Mouse (Mus musculus): ENCODE results near the gene Arl5c.

Arl5c gene

DNA sequence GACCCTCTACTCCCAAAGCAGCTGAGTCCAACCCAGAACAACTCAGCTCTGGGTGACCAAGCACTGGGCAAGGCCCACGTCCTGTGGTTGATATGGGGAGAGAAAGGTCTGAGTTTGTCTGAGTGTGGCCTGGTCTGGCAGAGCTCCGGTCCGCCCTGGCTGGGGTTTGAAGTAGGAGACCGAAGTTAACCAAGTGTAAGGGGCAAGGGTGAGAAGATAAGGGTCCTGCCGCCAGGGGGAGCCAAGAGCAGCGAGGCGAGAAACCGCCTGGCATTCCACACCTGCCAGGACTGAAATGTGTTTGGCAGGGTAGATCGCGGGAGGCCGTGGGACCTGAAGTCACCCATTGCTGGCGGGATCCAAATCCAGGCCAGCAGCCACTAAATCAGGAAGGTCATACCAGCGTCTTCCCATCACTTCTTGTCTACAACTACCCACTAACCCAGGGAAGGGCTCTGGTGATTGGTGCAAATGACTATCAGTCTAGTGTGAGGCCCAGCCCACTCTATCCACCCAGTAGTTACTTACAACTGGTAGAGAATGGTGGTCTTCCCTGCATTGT lies 1.4 kb downstream of the Arl5c start:
- DNase-seq (ENCODE audit: low read depth), result peak; percentile 80

DNA sequence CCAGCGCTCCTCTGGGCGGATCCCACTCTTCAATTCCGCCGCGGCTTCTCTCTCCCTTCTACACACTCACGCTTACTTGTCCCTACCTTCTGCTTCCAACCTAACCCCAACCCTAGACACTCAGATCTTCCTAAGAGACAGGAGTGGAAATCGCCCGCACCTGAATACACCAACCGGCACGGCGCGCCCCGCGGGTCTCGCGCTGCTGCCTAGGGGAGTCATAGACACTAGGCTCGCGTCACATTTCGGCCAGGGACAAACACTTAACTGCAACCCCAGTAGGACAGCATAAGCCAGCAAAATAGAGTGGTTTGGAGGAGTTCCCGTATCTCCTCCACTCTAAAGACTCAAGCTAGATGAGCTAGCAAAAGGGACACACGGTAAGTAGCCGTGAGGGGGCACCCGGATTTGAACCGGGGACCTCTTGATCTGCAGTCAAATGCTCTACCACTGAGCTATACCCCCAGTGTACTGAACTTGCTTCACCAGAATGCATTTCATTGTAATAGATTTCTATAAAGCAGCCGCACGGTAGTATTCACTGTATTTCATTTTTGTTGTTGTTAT lies 7.4 kb downstream of the Arl5c start:
- peak; percentile 73 for DNase-seq (ENCODE audit: low read depth)

DNA sequence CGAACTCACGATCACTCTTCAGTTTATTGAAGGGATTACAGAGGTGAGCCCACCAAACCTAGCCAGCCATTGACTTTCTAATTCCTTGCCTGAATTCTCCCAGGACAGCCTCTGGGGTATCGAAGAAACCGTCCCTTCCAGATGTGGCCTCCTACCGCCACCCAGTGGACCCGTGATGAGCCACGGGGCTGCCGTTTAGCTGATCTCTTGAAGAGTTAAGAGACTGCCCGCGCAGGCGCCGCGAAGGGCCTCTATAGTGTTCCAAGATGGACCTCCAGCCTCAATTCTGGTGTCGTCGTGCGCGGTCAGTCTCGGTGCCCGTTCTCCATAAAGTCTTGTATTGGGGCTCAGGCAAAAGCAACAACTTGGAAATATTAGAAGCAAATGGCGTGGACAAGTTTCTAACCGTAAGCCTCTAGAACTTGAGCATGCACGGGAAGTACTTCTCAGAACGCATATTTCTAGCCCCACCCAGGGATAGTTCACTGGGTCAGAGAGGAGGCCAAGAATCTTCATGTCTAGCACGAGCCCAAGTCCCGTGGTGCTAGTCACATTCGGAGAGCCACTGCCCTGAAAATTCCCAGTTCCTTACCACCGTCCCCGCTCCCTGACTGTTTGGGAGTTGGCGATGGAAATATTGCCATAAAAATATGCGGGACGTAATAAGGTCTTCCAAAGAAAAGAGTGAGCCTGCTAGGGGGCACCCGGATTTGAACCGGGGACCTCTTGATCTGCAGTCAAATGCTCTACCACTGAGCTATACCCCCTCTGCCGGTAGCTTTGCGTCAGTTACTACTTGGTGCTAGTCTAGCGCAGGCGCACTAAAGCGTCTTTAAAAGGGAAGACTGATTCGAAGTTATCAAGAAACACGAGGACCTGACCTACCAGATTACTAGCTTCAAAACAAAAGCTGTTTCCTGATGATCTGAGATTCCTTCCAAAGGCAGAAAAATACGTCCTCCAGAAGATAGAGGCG lies 8.1 kb downstream of the Arl5c start:
- peak; percentile 93 for DNase-seq (ENCODE audit: low read depth)

DNA sequence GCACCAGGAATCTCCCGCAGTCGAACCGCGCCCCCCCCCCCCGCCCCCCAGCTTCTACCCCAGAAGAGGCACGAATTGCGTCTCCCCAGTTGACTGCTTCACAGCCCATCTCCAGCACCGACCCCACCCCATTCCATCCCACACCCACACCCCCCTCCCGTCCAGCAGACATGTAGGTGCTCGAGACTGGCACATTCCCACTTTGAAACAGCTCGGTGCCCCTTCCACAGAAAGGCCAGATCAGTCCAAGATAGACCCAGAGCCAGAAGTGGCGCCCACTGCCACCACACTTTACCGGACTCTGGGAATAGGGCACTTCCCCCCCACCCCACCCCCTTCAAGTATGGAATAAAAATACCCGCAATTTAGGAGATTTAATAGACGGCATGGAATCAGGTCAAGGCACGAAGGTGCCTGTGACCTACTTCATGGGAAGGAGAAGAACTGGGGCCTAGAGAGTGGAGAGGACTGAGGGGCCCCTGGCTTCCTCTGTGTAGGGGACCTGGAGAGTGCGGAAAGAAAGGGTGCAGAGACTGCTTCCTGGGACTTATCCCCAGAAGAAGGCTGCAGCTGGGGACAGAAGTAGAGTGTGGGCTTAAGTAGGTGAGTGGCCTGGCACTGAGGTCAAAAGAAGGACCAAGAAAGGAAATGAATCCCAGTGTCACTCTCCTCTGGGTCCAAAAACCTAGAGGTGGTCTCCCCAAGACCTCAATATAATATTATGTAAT lies 9.1 kb downstream of the Arl5c start:
- DNase-seq (ENCODE audit: low read depth), result no peak

DNA sequence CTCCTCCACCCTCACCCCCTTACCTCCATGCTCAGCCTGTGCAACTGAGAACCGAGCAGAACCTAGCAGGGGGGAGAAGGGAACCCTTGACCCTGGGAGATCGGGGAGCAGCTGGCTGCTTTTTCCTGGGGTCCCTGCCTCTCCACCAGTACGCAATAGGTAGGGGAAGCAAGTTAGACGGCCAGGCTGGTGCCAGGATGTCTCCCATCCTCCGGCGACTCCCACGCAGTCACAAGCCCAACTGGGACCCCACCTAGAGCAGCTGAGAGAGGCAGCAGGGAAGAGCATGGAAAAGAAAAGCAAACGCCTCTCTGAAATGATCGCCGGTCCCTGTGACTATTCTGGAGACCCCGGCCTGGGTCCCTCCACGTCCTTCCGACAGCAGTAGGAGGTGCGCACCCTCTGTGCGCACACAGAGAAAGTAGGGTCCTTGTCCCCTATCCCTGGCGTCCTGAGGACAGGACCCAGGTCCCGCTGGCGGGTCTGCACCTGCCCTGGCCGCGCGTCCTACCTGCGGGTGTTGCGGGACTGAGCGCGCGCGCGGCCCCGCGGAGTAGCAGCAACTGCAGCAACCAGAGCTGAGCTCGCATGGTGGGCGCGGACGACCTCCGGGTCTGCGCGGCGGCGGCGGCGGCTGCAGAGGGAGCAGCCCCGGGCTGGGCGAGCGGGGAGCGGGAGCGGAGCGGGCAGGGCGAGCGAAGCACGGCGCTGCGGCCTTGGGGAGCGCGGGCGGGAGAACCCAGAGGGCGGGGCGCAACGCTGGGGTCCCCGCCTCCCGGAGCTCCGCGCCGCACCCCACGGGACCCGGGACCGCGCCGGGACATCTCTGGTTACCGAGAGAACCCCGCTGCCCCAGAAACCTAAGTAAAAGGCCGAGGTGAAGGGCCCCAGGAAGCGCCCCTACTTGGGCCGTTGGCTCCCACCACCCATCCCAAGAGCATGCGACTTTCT lies 10.0 kb downstream of the Arl5c start, which contains the start of gene Plxdc1:
Gene Plxdc1 (minus strand): TSS at position 718 of the 951 bp plus-strand sequence.
- no peak for DNase-seq (ENCODE audit: low read depth)

DNA sequence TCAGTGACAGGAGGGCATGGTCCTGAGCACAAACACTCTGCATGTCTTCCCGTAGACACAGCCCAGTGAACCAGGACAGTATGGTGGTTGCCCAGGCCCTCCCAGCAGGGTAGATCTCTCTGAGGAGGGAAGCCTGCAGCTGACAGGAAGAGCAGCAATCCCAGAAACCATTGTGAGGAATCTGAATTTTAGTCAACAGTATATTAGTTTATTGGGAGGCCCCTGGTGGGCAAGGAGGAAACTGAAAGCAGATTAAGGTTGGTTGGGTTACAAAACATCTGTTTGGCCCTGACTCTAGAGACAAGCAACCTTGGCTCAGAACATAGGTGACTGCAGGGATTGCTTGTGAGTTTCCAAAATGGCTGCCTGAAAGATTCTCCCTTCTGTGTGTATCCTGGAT lies 12.0 kb downstream of the Arl5c start:
- no peak for DNase-seq (ENCODE audit: low read depth)

DNA sequence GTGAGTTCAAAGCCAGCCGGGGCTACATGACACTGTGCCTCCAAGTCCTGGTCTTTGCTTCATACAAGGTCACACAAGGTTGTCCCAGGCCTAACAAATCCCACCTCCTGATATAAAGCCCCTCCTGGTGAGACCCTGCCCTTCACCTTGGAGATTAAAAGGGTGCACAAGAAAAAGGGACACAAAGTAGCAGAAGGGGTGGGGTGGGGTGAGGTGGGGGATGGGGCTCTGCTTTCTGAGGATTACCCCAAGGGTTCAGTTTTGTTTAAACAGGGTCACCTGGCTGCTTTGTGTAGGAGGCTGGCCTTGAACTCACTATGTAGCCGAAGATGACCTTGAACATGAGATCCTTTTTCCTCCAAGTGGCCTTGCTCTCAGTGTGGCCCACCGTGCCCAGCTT lies 12.5 kb downstream of the Arl5c start:
- DNase-seq (ENCODE audit: low read depth), result no peak

DNA sequence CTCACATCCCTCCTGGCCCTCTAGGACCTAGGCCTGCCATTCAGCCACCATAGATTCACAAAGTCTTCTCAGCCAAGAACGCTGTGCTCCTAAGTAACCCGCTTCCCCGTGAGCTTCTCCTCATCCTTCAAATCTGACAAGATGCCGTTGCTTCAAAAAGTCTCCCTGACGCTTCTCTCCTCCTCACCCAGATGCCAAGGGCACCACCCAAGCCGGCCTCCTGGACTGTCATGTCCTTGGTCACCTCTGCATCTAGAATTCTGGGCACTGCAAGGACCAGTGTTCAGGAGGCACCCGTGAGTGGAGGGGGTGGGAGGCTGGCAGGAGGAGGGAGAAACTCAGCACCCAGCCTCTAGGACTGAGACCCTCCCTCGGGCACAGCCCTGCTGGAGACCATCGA lies 13.3 kb downstream of the Arl5c start:
- DNase-seq (ENCODE audit: low read depth), result no peak

DNA sequence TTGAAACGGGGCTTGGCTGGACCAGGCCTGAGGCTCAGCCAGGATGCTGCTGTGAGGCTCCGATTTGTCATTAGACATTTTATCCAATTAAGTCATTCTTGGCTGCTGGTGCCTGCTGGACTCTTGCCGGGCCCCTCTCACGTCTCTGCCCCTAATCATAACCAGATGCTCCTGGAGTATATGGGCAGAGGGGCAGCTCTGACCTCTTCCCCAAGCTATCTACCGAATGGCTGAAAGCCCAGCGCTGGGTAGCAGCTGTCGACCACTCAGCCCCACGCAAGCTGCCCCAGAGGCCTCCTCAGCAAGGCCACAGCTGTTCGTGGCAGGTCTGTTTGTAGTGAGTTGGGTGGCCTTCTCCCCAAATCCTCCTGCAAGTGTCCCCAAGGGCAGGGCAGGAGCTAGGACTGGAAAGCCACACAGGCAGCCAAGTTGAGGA lies 15.4 kb downstream of the Arl5c start:
- DNase-seq (ENCODE audit: low read depth), result no peak

DNA sequence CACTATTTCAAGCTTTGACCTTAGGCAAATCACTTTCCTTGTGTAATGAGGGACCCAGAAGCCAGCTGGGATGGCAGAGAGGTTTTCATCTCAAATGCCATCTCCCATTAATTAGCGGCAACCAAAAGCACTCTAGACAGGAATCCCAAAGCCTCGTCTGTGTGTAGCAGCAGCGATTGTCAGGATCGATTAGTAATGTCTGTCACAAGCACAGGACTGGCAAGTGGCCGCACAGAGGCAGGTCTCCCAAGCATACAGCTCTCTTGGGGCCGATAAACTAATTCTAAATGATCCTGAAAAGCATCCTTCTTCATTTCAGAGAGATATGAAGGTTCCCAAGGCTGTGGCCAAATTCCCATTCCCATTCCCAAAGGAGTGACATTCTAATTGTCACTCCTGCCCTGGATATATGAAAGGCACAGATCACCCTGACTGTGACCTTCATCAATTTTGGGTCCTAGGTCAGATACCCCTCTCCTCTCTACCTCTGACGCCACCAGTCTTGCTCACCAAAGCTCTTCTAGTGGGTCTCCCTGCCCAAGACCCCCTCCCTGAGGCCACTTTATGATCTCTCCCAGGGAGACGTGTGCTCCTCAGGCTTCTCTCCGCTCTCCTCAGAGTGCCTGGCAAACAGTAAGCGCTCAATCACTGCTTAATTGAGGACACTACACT lies 16.0 kb downstream of the Arl5c start:
- DNase-seq (ENCODE audit: low read depth), result no peak

DNA sequence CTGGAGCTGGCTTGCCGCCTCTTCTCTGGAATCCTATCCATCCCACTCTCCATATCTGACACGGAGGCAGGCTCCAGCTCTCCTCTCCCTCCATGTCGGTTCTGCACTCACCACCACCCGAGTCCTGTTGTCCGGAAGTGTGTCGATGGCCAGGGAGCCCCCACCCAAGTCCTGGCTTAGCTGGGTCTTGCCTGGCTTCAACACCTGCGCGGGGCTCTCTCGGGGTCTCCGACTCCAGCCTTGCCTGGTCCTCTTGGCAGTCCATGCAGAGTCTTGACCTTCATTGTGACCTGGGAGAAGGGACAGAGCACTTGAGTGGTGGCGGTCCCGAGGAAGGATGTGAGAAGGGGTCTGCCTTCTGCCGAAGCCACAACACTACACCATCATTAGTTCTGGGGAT lies 17.6 kb downstream of the Arl5c start:
- DNase-seq (ENCODE audit: low read depth), result no peak

DNA sequence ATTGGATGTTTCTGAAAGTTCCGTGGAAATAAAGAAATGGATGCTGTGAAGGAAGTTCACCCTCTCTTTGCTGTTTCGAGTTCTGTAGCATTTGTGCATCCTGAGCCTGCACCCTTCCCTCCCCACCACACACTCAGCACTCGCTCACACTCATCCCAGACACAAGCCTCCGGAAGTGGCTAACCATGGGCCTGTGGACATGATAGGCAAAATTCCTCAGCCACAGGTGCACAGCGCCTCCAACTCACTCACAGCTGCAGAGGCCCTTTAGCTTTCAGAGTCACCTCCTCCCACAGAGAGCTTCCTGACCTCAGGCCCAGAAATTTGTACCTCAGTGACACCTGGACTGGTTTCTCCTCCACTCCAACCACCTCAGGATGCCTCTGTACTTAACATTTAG lies 18.2 kb downstream of the Arl5c start:
- DNase-seq (ENCODE audit: low read depth), result no peak

DNA sequence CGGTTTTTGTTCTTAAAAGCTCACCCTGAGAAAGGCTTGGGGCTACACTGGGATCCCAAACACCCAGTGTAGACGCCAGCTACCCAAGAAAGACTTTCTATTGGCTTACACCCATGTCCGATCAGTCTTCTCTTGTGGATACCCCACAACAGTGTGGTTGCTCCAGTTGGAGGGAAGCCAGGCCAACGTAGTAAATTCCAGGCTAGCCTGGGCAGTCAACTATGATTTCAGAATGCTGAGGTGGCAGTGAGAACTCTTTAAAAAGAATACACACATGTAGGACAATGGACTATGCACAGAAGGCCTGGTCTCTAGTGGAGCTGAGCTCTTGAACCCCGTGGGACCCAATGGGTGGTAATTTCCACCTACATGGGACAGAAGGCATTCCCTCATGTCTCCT lies 21.2 kb downstream of the Arl5c start:
- no peak for DNase-seq (ENCODE audit: low read depth)

DNA sequence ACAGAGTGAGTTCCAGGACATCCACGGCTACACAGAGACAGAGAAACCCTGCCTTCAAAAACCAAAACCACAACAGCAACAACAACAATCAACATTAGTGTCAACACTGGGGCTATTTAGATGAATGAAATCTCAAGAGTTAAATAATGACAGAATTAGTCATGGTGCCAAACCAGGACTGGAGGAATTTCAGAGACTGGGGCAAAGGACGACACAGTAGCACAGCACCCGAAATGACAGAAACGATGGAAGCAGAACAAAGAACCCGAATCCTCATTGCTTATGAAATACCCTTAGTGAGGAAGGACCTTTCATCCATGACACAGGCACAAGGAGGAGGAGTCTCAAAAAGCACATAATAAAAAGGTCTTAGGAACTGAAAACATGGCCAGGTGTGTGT lies 21.8 kb downstream of the Arl5c start:
- no peak for DNase-seq (ENCODE audit: low read depth)

DNA sequence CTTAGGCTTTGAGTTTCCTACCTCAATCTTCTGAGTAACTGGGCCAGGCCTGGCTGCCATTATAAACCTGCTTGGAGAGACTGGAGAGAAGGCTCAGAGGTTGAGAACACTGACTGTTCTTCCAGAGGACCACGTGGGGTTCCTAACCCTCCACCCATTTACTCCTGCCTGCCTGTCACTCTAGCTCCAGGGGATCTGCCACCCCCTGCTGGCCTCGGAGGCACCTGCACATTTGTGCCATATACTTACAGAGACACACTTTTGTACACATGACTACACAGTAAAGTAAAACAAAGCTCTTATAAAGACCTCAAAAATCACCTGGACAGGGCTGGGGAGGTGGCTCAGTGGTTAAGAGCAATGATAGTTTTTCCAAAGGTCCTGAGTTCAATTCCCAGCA lies 23.5 kb downstream of the Arl5c start:
- DNase-seq (ENCODE audit: low read depth), result no peak

DNA sequence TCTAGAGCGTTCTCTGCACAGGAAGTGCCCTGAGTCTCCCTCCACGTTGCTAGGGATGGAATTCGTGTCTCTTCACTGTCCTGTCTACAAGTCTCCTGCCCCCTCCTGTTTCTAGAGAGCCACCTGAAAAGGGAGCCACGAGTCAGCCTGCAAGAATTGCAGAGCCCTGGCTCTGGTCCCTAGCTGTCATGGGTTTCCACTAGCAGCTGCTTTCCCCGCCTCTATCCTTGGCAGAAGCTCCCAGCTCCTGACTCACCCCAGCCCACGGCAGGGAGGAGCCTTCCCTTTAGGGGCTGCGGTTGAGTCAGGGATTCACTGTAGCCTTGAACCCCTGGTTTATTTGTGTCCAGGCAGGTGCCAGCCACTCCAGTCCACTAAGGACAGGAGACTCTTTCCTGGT lies 24.7 kb downstream of the Arl5c start:
- DNase-seq (ENCODE audit: low read depth), result no peak

DNA sequence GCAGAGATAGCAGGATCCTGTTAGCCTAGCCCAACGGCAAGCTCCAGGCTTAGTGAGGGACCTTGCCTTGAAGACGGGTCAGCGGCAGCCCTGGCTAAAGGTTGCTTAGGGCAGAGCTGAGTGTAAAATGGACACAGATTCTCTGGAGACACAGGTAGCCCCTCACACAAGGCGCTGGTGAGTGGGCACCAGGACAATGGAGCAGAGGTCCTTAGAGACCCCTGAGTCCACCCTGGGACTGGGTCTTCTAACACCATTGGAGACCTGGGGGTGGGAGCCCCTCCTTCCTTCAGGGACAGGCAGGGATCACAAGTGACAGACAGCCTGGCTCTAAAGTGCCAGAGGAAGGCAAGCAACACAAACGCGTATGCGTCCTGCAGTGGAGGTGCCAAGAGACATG lies 25.2 kb downstream of the Arl5c start:
- no peak for DNase-seq (ENCODE audit: low read depth)

DNA sequence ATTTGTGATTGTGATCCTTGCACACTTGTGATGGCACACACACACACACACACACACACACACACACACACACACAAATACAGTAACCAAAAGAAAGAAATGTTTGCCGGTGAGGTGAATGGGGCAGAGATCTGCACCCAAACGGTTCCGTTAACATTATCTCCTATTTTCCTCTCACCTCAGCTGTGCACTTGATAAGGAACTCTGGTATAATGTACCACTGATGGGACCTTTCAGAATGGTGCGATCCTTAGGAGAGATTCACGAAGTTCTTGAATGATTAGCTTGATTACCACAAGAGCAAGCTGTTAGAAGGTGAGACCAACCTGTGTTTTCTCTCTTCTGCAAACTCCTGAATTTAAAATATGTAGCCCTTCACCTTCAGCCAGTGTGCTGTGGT lies 27.6 kb downstream of the Arl5c start:
- no peak for DNase-seq (ENCODE audit: low read depth)

DNA sequence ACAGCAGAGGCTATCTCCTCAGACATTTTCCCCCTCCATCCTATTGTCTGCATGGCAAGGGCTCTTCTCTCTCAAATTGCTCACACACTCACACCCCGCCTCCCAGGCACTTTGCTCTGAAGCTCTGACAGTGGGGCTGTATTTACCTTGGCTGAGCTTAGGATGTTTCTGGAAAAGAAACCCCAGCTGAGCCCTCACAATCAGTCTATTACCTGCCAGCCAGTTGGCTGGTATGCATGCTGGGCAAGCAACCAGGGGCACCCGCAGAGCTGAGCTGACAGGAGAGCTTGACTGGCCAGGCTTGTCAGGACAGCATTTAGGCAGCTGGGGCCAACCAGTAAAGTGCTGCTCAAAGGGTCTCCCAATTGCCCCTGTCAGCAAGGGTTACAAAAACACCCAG lies 28.9 kb downstream of the Arl5c start:
- DNase-seq (ENCODE audit: low read depth), result no peak

DNA sequence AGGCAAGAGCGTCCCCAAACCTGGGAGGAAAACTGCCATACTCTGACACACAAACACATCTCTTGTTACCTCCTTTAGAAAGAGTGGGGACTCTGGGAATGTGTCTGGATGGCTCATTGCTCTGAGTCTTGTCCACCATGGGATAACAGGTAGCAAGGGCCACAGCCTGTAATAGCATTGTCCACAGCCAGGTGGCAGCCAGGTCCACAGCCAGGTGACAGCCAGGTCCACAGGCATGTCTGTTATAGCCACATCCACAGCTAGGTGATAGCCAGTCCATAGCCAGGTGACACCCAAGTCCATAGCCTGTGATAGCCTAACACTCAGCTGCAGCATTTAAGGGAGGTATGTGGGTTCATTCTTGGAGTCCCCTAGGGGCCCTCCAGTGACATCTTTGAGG lies 35.1 kb downstream of the Arl5c start:
- DNase-seq (ENCODE audit: low read depth), result no peak

DNA sequence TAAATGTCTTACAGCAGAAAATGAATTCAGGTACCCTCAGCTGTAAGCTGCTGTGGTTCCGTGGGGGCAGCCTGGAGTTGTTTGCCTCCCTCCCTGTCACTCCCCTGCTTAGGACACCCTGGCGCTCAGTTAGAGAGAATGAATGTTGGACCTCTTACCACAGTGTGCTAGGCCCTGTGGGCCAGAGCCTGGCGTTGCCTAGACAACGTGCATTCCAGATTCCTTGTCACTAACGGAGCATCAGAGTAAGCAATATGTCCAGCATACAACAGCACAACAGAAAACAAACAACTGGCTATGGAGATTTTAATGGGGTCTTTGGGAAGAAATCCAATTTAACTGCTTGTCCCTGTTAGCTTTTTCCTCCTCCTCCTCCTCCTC lies 36.7 kb downstream of the Arl5c start:
- DNase-seq (ENCODE audit: low read depth), result no peak
